Mouse (Mus musculus): ENCODE results near the gene Hectd1. TPM values are rescaled to one million over a fixed set of nuclear protein-coding genes. Genes with fewer than 3 reads are reported as not detected.

Gene Hectd1
- polyA plus RNA-seq, 1 experiment from 2014 or later, result 48.3 TPM

DNA sequence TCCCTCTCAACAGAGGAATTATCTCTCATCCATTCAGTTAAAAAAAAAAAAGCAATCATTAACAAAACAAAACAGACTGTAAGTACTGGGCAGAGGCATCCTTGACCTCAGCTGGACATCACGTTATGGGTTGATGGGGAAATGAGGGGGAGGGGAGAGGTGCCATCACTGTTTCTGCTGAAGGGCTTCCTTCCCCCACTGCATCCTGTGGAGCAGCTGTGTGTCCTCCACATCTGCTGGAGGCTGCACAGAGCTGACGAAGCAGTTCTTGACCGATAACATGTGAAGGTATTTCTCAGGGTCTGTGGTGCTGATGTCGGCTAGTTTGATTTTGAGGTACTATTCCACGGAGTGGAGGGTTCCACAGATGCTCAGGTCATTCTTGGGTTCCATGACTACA lies 119.2 kb downstream of the Hectd1 start:
- no peak overlapping the region for H3K27ac ChIP-seq
- no peak overlapping the region for H3K4me3 ChIP-seq
- 0 out of 2 replicates have a peak, but pooled peaks cover 4% of the 10 kb centered on the region for H3K4me1 ChIP-seq
- no peaks in the 10 kb centered on the region for H3K36me3 ChIP-seq
- no peaks in the 10 kb centered on the region for H3K27me3 ChIP-seq
- ATAC-seq (ENCODE audit: insufficient number of reproducible peaks, insufficient read depth, low FRiP score, low TSS enrichment, low read depth), result no peak
- 72% methylated on average over 5 of the region's 5 CpGs for WGBS
- no peaks in the 10 kb centered on the region for H3K9me3 ChIP-seq
- H3K9ac ChIP-seq, result no peak overlapping the region
- no peak overlapping the region for H3K4me2 ChIP-seq

DNA sequence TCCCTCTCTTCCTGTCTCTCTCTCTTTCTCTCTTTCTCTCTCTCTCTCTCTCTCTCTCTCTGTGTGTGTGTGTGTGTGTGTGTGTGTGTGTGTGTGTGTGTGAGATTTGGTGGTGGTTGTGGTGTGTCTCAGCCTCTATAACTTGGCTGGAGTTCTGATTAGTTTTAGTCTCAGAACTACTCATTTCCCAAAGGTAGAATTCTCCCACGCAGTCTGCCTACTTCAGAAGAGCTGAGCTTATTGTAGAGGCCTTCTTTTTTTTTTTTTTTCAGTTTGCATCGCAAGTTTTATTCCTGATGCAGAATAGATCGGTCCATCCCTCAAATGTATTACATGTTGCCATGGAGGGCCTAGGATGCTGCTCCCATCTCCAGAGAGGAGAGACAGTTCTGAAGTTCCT lies 119.6 kb downstream of the Hectd1 start:
- H3K9me3 ChIP-seq, result no peaks in the 10 kb centered on the region
- WGBS, result 70% methylated on average over 3 of the region's 3 CpGs

DNA sequence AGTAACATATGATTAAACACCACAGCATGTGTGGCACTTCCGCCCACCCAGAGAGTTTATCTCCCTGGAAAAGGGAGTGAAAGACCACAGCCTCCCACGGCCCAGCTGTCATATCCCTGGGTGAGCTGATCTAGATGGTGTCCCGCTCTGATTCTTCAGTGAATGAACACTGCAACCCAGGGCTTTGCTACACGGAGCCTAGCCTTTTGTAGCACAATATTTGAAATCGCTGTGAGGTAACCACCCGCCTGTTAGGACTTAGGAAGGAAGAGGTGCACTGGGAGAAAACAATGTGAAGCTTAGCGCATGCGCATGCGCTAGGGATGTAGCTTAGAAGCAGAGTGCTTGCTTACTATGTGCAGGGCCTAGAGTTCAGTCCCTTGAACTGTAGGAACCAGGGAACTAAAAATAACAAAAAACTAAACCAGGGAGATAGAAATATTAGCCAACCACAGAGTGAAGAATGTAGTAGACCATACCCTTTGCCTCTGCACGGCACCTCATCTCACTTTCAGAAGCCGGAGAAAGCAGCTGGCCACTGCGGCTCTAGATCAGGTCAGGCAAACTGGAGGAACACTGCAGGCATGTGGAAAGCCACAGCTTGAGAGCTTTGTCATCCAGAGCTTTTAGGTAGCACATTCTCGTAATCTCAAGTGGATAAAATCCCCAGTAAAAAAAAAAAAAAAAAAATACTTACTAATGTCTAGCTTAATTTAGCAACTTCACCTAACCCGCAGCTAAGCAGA lies 120.2 kb downstream of the Hectd1 start:
- H3K4me1 ChIP-seq, result 0 out of 2 replicates have a peak, but pooled peaks cover 4% of the 10 kb centered on the region
- no peak overlapping the region for H3K4me3 ChIP-seq
- H3K4me2 ChIP-seq, result no peak overlapping the region
- no peak overlapping the region for H3K9ac ChIP-seq
- ATAC-seq (ENCODE audit: insufficient number of reproducible peaks, insufficient read depth, low FRiP score, low TSS enrichment, low read depth), result no peak
- 68% methylated on average over 14 of the region's 14 CpGs for WGBS
- H3K36me3 ChIP-seq, result no peaks in the 10 kb centered on the region
- no peak overlapping the region for H3K27ac ChIP-seq
- no peaks in the 10 kb centered on the region for H3K9me3 ChIP-seq
- H3K27me3 ChIP-seq, result no peaks in the 10 kb centered on the region

More for the DNA sequence above, 119.6 kb downstream of the Hectd1 start:
- Histone ChIP-seq H3K4me3 (no peak overlapping the region), H3K36me3 (no peaks in the 10 kb centered on the region), H3K27me3 (no peaks in the 10 kb centered on the region), H3K9ac (no peak overlapping the region), H3K4me2 (no peak overlapping the region), H3K27ac (no peak overlapping the region), H3K4me1 (0 out of 2 replicates have a peak, but pooled peaks cover 4% of the 10 kb centered on the region)
- no peak for ATAC-seq (ENCODE audit: insufficient number of reproducible peaks, insufficient read depth, low FRiP score, low TSS enrichment, low read depth)

DNA sequence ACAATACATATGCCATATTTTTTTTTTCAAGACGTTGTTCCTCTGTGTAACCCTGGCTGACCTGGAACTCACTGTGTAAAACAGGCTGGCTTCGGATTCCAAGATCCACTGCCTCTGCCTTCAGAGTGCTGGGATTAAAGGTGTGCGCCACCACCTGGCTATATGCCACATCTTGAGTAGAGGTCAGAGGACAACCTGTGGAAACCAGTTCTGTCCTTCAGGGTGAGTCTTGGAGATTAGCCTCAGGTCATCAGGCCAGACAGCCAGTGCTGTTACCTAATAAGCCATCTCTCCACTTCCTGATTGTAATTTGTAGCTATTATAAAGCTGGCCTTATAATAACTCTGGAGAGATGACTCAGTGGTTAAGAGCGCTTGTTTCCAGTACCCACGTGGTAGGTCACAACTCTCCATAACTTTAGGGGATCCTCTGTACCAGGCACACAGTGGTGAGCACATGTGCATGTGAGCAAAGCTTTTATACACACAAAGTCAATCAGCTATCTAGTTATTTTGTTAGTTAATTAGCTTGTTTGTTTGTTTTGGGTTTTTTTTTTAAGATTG lies 122.6 kb downstream of the Hectd1 start:
- whole genome bisulfite sequencing, result 77% methylated on average over 5 of the region's 5 CpGs
- Histone ChIP-seq H3K9ac (no peak overlapping the region), H3K9me3 (no peaks in the 10 kb centered on the region), H3K4me2 (no peak overlapping the region), H3K27ac (no peak overlapping the region), H3K4me1 (peaks cover 9% of the 10 kb centered on the region), H3K4me3 (no peak overlapping the region), H3K36me3 (no peaks in the 10 kb centered on the region), H3K27me3 (no peaks in the 10 kb centered on the region)
- no peak for ATAC-seq (ENCODE audit: insufficient number of reproducible peaks, insufficient read depth, low FRiP score, low TSS enrichment, low read depth)

DNA sequence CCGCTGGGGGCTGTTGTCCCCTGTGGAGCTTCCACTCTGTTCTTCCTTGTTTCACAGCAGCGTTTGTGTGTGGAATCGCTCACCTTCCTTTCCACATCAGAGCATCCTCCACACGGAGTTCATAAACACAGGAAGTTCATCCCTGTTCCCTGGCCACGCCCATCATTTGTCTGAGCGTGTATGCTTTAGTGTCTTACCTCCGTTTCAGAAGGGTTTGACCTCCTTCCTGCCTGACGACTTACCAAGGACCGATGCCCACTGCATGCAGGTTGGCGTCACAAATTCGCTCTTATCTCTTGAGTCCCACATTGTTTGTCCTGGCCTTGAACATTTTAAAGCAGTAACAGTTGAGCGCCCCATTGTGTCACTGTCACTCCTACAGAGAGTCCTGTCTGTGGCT lies 123.6 kb downstream of the Hectd1 start:
- no peak overlapping the region for H3K4me3 ChIP-seq
- no peak overlapping the region for H3K4me2 ChIP-seq
- peaks cover 9% of the 10 kb centered on the region for H3K4me1 ChIP-seq
- H3K27ac ChIP-seq, result no peak overlapping the region
- H3K36me3 ChIP-seq, result no peaks in the 10 kb centered on the region
- H3K9ac ChIP-seq, result no peak overlapping the region
- no peaks in the 10 kb centered on the region for H3K9me3 ChIP-seq
- WGBS, result 79% methylated on average over 12 of the region's 12 CpGs
- no peak for ATAC-seq (ENCODE audit: insufficient number of reproducible peaks, insufficient read depth, low FRiP score, low TSS enrichment, low read depth)
- no peaks in the 10 kb centered on the region for H3K27me3 ChIP-seq

DNA sequence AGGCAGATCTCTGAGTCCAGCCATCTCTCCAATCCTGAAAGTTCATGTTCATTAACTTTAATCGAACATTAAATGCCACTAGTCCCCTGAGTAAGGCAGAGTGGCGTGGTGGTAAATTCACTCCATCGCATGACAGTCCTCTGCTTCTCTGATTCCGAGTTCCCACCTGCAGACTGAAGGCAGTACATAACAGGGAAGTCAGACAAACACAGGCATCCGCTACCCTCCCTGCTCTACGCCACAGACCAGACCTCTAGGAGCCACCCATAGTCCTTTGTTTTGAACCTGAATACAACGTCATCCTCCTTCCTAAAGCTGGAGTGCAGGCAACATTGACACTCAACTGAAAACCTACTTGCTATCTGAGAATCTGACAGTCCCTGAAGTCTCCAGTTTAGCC lies 124.8 kb downstream of the Hectd1 start:
- H3K36me3 ChIP-seq, result no peaks in the 10 kb centered on the region
- WGBS, result 71% methylated on average over 7 of the region's 7 CpGs
- no peak overlapping the region for H3K9ac ChIP-seq
- peaks cover 9% of the 10 kb centered on the region for H3K4me1 ChIP-seq
- no peak for ATAC-seq (ENCODE audit: insufficient number of reproducible peaks, insufficient read depth, low FRiP score, low TSS enrichment, low read depth)
- H3K4me3 ChIP-seq, result no peak overlapping the region
- H3K9me3 ChIP-seq, result no peaks in the 10 kb centered on the region
- no peaks in the 10 kb centered on the region for H3K27me3 ChIP-seq
- no peak overlapping the region for H3K27ac ChIP-seq
- no peak overlapping the region for H3K4me2 ChIP-seq

DNA sequence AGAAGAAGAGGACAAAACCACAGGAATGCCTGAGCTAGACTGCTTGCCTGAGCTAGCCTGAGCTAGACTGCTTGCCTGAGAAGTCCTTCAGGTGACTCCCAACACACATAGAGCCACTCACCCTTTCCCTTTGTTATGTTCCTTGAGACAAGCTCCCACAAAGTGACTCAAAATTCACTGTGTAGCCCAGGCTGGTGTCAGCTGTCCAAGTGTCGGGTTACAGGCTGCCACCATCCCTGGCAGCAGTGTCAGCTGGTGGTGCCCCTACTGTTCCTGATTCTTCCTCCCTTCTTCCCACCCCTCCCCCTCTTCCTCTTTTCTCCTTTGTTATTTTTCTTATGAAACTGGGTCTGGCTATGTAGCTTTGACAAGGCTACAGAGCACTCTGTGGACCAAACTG lies 125.5 kb downstream of the Hectd1 start:
- H3K36me3 ChIP-seq, result no peaks in the 10 kb centered on the region
- H3K4me1 ChIP-seq, result peaks cover 7% of the 10 kb centered on the region
- H3K27me3 ChIP-seq, result no peaks in the 10 kb centered on the region
- no peak overlapping the region for H3K27ac ChIP-seq
- 5% methylated on average over 1 of the region's 1 CpGs for WGBS
- H3K4me2 ChIP-seq, result no peak overlapping the region
- H3K9me3 ChIP-seq, result no peaks in the 10 kb centered on the region
- no peak overlapping the region for H3K4me3 ChIP-seq
- no peak overlapping the region for H3K9ac ChIP-seq
- ATAC-seq (ENCODE audit: insufficient number of reproducible peaks, insufficient read depth, low FRiP score, low TSS enrichment, low read depth), result no peak

DNA sequence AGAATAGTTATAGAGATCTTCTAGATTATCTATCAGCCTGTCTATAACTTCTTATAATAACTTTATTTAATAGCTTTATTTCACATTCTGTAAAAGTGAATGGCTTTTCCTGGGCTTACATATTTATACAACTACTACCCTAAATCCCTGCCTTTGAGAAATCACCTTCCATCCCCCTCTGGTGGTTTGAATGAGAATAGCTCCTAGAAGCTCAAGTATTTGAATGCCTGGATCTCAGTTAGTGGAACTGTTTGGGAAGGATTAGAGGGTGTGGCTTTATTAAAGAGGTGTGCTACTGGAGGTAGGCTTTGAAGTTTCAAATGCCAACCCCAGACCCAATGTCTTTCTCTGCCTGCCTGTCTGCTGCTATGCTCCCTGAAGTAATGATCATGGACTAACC lies 127.6 kb downstream of the Hectd1 start:
- H3K9ac ChIP-seq, result no peak overlapping the region
- no peak for ATAC-seq (ENCODE audit: insufficient number of reproducible peaks, insufficient read depth, low FRiP score, low TSS enrichment, low read depth)

DNA sequence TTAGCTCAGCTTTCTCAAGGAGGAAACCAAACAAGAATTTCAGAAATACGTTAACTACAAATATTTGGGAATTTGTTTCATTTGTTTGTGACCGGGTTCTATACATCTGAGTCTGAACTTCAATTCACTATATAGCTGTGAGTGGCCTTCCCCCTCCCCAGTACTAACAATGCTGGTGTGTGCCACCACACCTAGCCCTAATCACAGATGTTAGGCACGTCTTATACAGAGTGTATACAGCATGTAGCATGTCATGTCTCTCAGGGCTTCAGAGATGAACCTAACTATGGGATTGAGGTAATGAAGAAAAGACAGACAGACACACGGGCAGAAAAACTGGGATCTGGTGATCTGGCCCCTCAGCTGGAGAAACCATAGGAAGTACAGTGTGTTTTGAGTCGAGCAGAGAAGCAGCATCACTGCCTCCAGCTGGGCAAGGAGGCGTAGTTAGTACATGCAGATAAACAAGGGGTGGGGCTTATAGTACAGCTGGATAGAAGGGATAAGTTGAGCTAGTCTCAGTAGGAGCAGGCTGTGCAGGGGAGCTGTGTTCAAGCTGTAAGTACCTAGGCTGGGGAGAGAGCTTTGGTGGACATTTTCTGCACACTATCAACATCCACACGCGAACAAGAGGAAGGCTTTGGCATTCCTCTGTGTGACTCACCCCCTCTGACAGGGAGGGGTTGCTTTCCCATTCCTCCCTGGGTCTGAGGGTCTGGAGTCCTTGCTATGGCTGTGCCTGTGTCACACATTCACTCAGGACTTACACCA lies 129.5 kb downstream of the Hectd1 start:
- WGBS, result 57% methylated on average over 8 of the region's 8 CpGs
- H3K27me3 ChIP-seq, result no peaks in the 10 kb centered on the region
- H3K4me1 ChIP-seq, result peaks cover 5% of the 10 kb centered on the region
- H3K36me3 ChIP-seq, result no peaks in the 10 kb centered on the region
- no peak overlapping the region for H3K27ac ChIP-seq
- H3K9me3 ChIP-seq, result no peaks in the 10 kb centered on the region
- no peak; the same call in 1 of the 2 replicates for ATAC-seq (ENCODE audit: insufficient number of reproducible peaks, insufficient read depth, low FRiP score, low TSS enrichment, low read depth)
- H3K9ac ChIP-seq, result no peak overlapping the region
- no peak overlapping the region for H3K4me3 ChIP-seq
- no peak overlapping the region for H3K4me2 ChIP-seq

More for the DNA sequence above, 127.6 kb downstream of the Hectd1 start:
- H3K4me1 ChIP-seq, result peaks cover 5% of the 10 kb centered on the region
- no peak overlapping the region for H3K4me2 ChIP-seq
- H3K36me3 ChIP-seq, result no peaks in the 10 kb centered on the region
- no peaks in the 10 kb centered on the region for H3K27me3 ChIP-seq
- no peaks in the 10 kb centered on the region for H3K9me3 ChIP-seq
- no peak overlapping the region for H3K4me3 ChIP-seq
- no peak overlapping the region for H3K27ac ChIP-seq

DNA sequence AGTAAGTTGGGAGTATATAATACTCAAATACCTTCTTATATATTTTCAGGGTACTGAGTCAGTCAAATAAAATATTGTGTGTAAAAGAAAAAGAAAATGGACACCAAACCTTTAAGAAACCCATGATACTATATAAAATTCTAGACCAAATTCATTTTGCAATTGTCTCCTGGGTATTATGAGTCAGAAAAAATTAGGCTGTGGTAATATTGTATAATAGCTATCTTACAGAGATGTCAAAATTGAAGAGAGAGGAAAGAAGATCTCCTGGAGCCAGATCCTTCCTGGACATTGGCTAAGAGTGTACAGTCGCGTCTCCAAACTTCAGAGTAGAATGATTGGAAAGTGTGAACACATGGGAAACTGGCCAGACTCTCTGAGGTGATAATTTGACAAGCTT lies 133.2 kb downstream of the Hectd1 start:
- Histone ChIP-seq H3K9me3 (no peaks in the 10 kb centered on the region), H3K9ac (no peak overlapping the region), H3K27me3 (no peaks in the 10 kb centered on the region), H3K4me1 (peaks cover 4% of the 10 kb centered on the region), H3K4me2 (no peak overlapping the region), H3K4me3 (no peak overlapping the region), H3K27ac (no peak overlapping the region), H3K36me3 (no peaks in the 10 kb centered on the region)
- 89% methylated on average over 2 of the region's 2 CpGs for WGBS
- no peak for ATAC-seq (ENCODE audit: insufficient number of reproducible peaks, insufficient read depth, low FRiP score, low TSS enrichment, low read depth)

DNA sequence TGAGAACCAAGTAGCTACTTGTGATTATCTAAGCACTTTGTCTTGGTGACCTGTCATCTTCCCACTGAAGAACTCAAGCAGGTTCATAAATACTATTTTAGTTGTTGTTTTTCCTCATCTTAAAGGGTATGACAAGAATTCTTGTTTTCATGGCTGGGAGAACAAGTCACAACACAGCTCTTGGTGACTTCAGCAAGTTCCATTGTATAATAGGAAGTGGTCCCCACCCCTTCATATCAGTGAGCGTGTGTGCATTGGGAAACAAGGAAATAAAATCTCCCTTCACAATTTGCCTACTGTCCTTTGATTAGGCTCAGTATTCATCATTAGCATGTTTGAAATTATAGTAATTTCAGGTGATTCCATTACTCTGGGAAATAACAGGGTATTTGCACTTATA lies 134.4 kb downstream of the Hectd1 start:
- Histone ChIP-seq H3K27me3 (no peaks in the 10 kb centered on the region), H3K9me3 (no peaks in the 10 kb centered on the region), H3K27ac (no peak overlapping the region), H3K9ac (no peak overlapping the region), H3K4me1 (peaks cover 4% of the 10 kb centered on the region), H3K4me3 (no peak overlapping the region), H3K4me2 (no peak overlapping the region), H3K36me3 (no peaks in the 10 kb centered on the region)
- ATAC-seq (ENCODE audit: insufficient number of reproducible peaks, insufficient read depth, low FRiP score, low TSS enrichment, low read depth), result no peak
- 72% methylated on average over 1 of the region's 1 CpGs for WGBS

DNA sequence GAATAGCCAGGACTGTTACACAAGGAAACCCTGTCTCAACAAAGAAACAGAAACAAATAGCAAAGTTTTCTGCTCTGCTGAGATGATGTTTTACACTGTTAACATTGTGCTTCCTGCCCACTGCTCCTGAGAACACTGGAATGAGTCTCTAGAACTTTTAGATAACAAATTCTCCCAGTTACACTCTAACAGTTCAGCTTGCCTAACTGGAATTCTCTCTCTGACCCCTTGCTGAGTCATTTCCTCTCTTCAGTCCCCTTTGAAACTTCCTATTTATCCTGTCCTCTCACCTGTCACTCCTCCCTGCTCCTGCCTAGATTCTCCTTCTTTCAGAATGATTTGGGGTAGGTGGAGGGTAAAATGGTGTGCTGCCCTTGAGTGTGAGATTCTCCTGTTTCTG lies 135.2 kb downstream of the Hectd1 start:
- H3K36me3 ChIP-seq, result no peaks in the 10 kb centered on the region
- no peak overlapping the region for H3K27ac ChIP-seq
- no peaks in the 10 kb centered on the region for H3K9me3 ChIP-seq
- no peak for ATAC-seq (ENCODE audit: insufficient number of reproducible peaks, insufficient read depth, low FRiP score, low TSS enrichment, low read depth)
- H3K4me2 ChIP-seq, result no peak overlapping the region
- no peak overlapping the region for H3K9ac ChIP-seq
- no peaks in the 10 kb centered on the region for H3K27me3 ChIP-seq
- H3K4me3 ChIP-seq, result no peak overlapping the region
- H3K4me1 ChIP-seq, result peaks cover 8% of the 10 kb centered on the region

Measured in embryonic facial prominence, embryonic 13.5 days (tissue).